Mouse (Mus musculus) thymus, adult 2 months (tissue): Measurements from ENCODE around the gene Pip4k2c. TPM values are rescaled to one million over a fixed set of nuclear protein-coding genes. Genes with fewer than 3 reads are reported as not detected.
"Not testable (repeated sequence)": the region's sequence is repeated elsewhere in the genome, so short reads cannot be mapped to it uniquely, and the experiment has no call there.

Experiments
- DNase-seq: peaks from one replicate; pipeline ENCODE4 v3.0.0; 2021
- H3K27ac ChIP-seq: fragments of 200-500 bp; 2 replicates; pipeline ENCODE4 v1.5.1; 2012; ENCODE audit warnings: low read length, control low read depth; ENCODE audit not compliant: control insufficient read depth, insufficient read depth
- H3K27me3 ChIP-seq: fragments of 200-500 bp; 2 replicates; pipeline ENCODE4 v1.6.1; 2012; ENCODE audit warnings: mild to moderate bottlenecking, low read length, moderate library complexity, mixed read lengths; ENCODE audit not compliant: control insufficient read depth, insufficient read depth
- H3K36me3 ChIP-seq: fragments of 200-500 bp; 2 replicates; pipeline ENCODE4 v1.6.1; 2012; ENCODE audit warnings: mild to moderate bottlenecking, low read length, moderate library complexity; ENCODE audit not compliant: control insufficient read depth, insufficient read depth
- H3K4me1 ChIP-seq: fragments of 200-500 bp; replicated peaks from 2 replicates; pipeline ENCODE4 v1.6.1; 2012; ENCODE audit warnings: low read length; ENCODE audit not compliant: control insufficient read depth, insufficient read depth
- H3K4me3 ChIP-seq: fragments of 200-500 bp; 2 replicates; pipeline ENCODE4 v1.5.1; 2012; ENCODE audit warnings: mild to moderate bottlenecking, low read length, control low read depth, moderate library complexity; ENCODE audit not compliant: control insufficient read depth, insufficient read depth
- CTCF ChIP-seq: fragments of 200-500 bp; IDR thresholded peaks from 2 replicates; pipeline ENCODE4 v1.5.1; 2012; ENCODE audit warnings: mild to moderate bottlenecking, control low read depth, low read length, moderate library complexity, borderline replicate concordance; ENCODE audit not compliant: control insufficient read depth, poor library complexity, insufficient read depth; ENCODE audit errors: extremely low read depth
- POLR2A ChIP-seq: fragments of 200-500 bp; IDR thresholded peaks from 2 replicates; pipeline ENCODE4 v1.6.1; 2012; ENCODE audit warnings: mild to moderate bottlenecking, low read length, control low read depth, moderate library complexity; ENCODE audit not compliant: control insufficient read depth, poor library complexity, insufficient read depth; ENCODE audit errors: extremely low read depth
- WGBS: fragments of 180-500 bp; shearing (Covaris S2); methylation state at CpG from one replicate; pipeline ENCODE4 v1.1.7; 2018; 5-methylcytosine and 5-hydroxymethylcytosine counted together
- polyA plus RNA-seq: library from polyadenylated mRNA; depleted of rRNA; stranded (reverse); fragments of >200 nt; gene quantifications from 2 replicates; pipeline ENCODE4 v1.2.3, GENCODE M21; 2012

Pip4k2c gene
- polyA plus RNA-seq, 1 experiment, result 36.1 TPM

- H3K4me1 ChIP-seq, result peaks cover 32% of the 10 kb centered on the region
- peak overlapping the region; percentile 82 for H3K4me3 ChIP-seq
- no peak for TF ChIP-seq POLR2A
- TF ChIP-seq CTCF, result no peak
- H3K27me3 ChIP-seq, result no peaks in the 10 kb centered on the region
- peaks cover 11% of the 10 kb centered on the region; the same call in 1 of the 2 replicates for H3K36me3 ChIP-seq
- DNase-seq, result no peak
- WGBS, result 33% methylated on average over 15 of the region's 15 CpGs
- peak overlapping the region; percentile 59 for H3K27ac ChIP-seq
Observed at GRCm38 (mm10) chr10:127166771-127167613, 44.4 kb downstream of the Pip4k2c start.

DNA sequence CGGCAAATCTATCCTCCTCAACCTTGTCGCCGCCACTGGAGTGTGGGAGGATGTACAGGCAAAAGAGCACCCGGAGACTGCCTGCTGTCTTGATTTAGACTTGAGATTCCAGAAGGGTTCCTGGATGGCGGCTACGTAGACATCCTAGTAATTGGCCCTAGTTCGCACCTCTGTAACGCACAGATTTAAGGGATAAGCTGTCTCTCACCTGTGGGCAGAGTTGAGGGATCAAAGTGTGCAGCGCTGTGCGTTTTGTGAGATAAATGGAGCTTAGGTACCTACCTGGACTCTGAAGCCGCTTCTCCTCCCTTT, 45.0 kb downstream of the Pip4k2c start:
- H3K4me1 ChIP-seq, result peaks cover 32% of the 10 kb centered on the region
- peak overlapping the region; percentile 59 for H3K27ac ChIP-seq
- peak overlapping the region; percentile 82 for H3K4me3 ChIP-seq
- 0 out of 2 replicates have a peak, but pooled peaks cover 6% of the 10 kb centered on the region for H3K36me3 ChIP-seq
- no peaks in the 10 kb centered on the region for H3K27me3 ChIP-seq
- no peak for DNase-seq
- TF ChIP-seq CTCF (no peak), POLR2A (no peak)
- WGBS, result 8% methylated on average over 11 of the region's 11 CpGs

- peak; percentile 80 for DNase-seq
- TF ChIP-seq CTCF (0 out of 2 replicates have a peak, but pooled peaks have one; percentile 26), POLR2A (peak; percentile 72; the same call in 1 of the 2 replicates)
- Histone ChIP-seq H3K36me3 (0 out of 2 replicates have a peak, but pooled peaks cover 6% of the 10 kb centered on the region), H3K4me3 (peak overlapping the region; percentile 82), H3K27ac (peak overlapping the region; percentile 59), H3K4me1 (peaks cover 32% of the 10 kb centered on the region), H3K27me3 (no peaks in the 10 kb centered on the region)
- WGBS, result under 1% methylated on average over 56 of the region's 56 CpGs
Observed at GRCm38 (mm10) chr10:127165654-127166403, 45.6 kb downstream of the Pip4k2c start.

- no peak for DNase-seq
- H3K4me1 ChIP-seq, result peaks cover 30% of the 10 kb centered on the region
- no peaks in the 10 kb centered on the region for H3K27me3 ChIP-seq
- TF ChIP-seq POLR2A (no peak), CTCF (no peak)
- peak overlapping the region; percentile 59 for H3K27ac ChIP-seq
- 0 out of 2 replicates have a peak, but pooled peaks cover 5% of the 10 kb centered on the region for H3K36me3 ChIP-seq
- under 1% methylated on average over 42 of the region's 42 CpGs for WGBS
- peak overlapping the region; percentile 82 for H3K4me3 ChIP-seq
Observed at GRCm38 (mm10) chr10:127165354-127165653, 46.1 kb downstream of the Pip4k2c start.

DNA sequence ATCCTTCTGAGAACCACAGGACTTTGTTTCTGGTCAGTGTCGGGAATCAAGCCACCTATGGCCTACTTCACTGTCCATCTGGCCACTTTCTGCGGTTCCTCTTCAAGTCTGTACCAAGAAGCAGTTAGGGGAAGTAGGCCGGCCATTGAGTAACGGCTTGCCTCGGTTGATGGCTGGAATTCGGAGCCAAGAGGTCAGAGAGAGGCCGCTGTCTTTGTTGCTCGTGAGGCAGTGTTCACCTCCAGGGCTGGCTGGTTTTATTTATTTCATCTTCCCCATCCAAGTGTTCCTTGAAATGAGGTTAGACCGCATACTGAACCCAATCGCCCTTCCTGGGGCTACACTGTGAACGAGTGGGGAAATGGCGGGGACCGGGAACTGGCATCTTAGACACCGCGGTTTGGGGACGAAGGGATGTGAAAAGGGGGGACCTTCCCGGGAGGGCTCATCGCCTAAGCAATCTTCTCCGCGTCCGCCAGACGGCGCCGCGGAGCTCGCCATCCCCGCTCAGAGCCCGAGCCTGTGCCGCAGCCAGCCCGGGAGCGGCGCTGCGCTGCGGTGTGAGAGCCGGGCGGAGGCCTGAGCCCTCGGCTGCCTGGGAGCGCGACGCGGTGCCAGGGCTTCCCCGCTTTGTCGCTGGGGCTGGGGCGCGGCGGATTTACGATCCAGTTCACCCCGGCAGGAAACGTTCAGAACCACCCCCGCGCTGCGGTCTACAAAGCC, 46.6 kb downstream of the Pip4k2c start, which contains the start of gene B4galnt1:
TSS of gene B4galnt1 (plus strand) at position 595 of the 723 bp plus-strand sequence.
- H3K27ac ChIP-seq, result peak within 1 kb of the TSS; percentile 65
- peaks cover 31% of the 10 kb centered on the region for H3K4me1 ChIP-seq
- TF ChIP-seq CTCF, result peak; percentile 97
- TF ChIP-seq POLR2A, result peak; percentile 84; the same call in 1 of the 2 replicates
- H3K27me3 ChIP-seq, result no peaks in the 10 kb centered on the region
- H3K4me3 ChIP-seq, result peak within 1 kb of the TSS; percentile 82
- H3K36me3 ChIP-seq, result 0 out of 2 replicates have a peak, but pooled peaks cover under 1% of the 10 kb centered on the region
- WGBS, result 4% methylated on average over 52 of the region's 52 CpGs
- peak; percentile 82 for DNase-seq

GRCm38 (mm10) chr10:127164190-127164589, 47.2 kb downstream of the Pip4k2c start:
- Histone ChIP-seq H3K4me3 (no peak overlapping the region), H3K4me1 (peaks cover 31% of the 10 kb centered on the region), H3K27me3 (no peaks in the 10 kb centered on the region), H3K27ac (no peak overlapping the region; the same call in 1 of the 2 replicates), H3K36me3 (no peaks in the 10 kb centered on the region)
- 91% methylated on average over 4 of the region's 4 CpGs for WGBS
- no peak for DNase-seq
- TF ChIP-seq CTCF (no peak), POLR2A (no peak)

DNA sequence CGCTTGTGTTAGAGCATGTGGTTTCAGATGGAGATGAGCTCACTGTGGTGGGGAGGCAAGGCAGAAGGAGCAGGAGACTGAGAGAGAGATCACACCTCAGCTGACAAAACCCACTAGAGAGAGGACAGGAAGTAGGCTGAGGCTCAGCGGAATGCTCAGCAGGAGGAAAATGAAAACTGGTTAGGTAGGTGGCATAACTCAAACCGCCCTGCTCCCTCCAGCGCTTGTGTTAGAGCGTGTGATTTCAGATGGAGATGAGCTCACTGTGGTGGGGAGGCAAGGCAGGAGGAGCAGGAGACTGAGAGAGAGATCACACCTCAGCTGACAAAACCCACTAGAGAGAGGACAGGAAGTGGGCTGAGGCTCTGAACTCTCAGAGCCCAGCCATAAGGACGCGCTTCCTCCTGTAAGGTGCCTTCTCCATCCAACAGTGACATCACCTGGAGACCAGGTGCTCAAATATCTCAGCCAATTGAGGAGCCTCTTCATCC, 48.6 kb downstream of the Pip4k2c start:
- not testable (repeated sequence) for H3K27me3 ChIP-seq, H3K36me3 ChIP-seq, H3K4me3 ChIP-seq
- DNase-seq, result peak; percentile 65
- Histone ChIP-seq H3K4me1 (peaks cover 31% of the 10 kb centered on the region), H3K27ac (peak overlapping the region; percentile 85)
- WGBS, result 0% methylated on average over 7 of the region's 7 CpGs
